Mouse (Mus musculus) CD4-positive naive resting alpha-beta T cell, adult 76 days (primary cell): ENCODE results near the gene Tes. TPM values are rescaled to one million over a fixed set of nuclear protein-coding genes. Genes with fewer than 3 reads are reported as not detected.

Experiments
- total RNA-seq: library from RNA; stranded (reverse); gene quantifications from one replicate; pipeline ENCODE4 v1.2.4, GENCODE M21; 2023

The Tes gene
- total RNA-seq, result 283 TPM

DNA sequence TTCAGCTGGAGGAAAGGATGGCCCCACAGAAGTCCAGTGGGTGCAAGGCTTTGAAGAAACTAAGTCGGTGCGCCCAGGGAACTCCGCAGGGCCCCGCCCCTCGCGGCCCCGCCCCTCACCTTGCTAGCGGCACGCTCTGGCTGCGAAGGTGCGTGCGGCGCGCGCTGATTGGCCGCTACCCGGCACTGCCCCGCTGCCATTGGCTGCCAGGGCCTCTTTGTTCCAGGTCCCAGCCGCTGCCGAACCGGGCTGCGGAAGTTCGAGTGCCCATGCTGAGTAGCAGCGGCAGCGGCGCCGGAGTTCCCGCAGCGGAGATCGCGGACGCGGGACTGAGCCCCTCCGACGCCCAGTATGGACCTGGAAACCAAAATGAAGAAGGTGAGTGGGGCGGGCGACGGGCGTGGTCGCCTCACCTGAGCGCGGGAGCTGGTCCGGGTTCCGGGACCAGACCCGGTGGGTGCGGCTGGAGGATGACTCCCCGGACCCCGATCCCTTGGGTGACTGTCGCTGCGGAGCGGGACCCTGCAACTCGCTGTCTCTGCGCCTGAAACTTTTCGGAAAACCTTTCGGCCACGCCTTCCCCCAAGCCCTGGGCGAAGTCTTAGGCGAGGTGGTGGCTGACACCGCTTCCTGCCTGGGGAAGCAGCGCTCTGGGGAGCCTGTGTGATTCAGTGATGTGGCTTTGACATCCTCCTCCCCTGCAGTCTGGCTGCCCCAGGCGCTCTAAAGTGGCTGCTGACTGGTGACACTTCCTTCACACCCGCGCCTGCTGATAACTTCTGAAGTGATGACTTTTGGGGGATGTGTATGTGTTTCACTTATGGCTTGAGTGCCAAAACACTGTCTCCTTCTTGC is at the start of gene Tes:
Gene Tes (plus strand): TSS at position 214 of the 855 bp plus-strand sequence.

Other genes starting within 250 kb of the Tes start
- not detected for gene Tfec, start 166.7 kb upstream of the Tes start, total RNA-seq
- gene Cav2, start 216.0 kb downstream of the Tes start, total RNA-seq, result 0.88 TPM
- not detected for gene Cav1, start 241.2 kb downstream of the Tes start, total RNA-seq